Mouse (Mus musculus) heart, postnatal 0 days (tissue): ENCODE data around the gene Arsb.

Experiments used
- CTCF ChIP-seq: IDR thresholded peaks from 2 replicates; pipeline ENCODE4 v1.5.1; 2016; ENCODE audit warnings: antibody characterized with exemption, control low read depth, low read depth
- EP300 ChIP-seq: IDR thresholded peaks from 2 replicates; pipeline ENCODE4 v1.6.1; 2016; ENCODE audit warnings: antibody characterized with exemption, low read depth

- TF ChIP-seq CTCF (no peak), EP300 (no peak)
Measured at GRCm38 (mm10) chr13:93888196-93888595, 116.8 kb downstream of the Arsb start.
